ENCODE assay signal across 22 mouse cellular contexts in genomic region chr13:108758331-108758730, GRCm38 (mm10).
A peak's percentile ranks its signal among the peaks of the same experiment; 100 is the strongest.
DNase-seq lines count a peak whose midpoint lies in the region; TF ChIP-seq lines count a peak whose summit lies in the region.
"Had no signal": no experiment of that assay in that cellular context is flagged by ENCODE, and none has a peak within 500 bp of the region (broad histone marks: within the 10 kb centered on the region; RNA-seq: fewer than 3 reads in every experiment).

No protein-coding gene starts in this region.

- H3K79me3 ChIP-seq in C2C12 (ENCODE audit: low read depth), result no peaks in the 10 kb centered on the region

- no peak overlapping the region for H3K4me2 ChIP-seq in myocyte (ENCODE audit: low read depth)
- H3K4me2 ChIP-seq: embryonic facial prominence, embryonic 13.5 days; embryonic facial prominence, embryonic 15.5 days; forebrain, embryonic 12.5 days had no signal

- H3K27me3 ChIP-seq in C2C12 (ENCODE audit: control insufficient read depth, insufficient read depth, insufficient read length) (no peaks in the 10 kb centered on the region), myocyte (ENCODE audit: control insufficient read depth, insufficient read depth, insufficient read length) (no peaks in the 10 kb centered on the region)
- H3K27me3 ChIP-seq: embryonic facial prominence, embryonic 13.5 days; embryonic facial prominence, embryonic 15.5 days; forebrain, embryonic 12.5 days had no signal

- no peaks in the 10 kb centered on the region for H3K36me3 ChIP-seq in C2C12 (ENCODE audit: control insufficient read depth, insufficient read depth)
- H3K36me3 ChIP-seq in myocyte (ENCODE audit: control insufficient read depth, insufficient read depth), result no peaks in the 10 kb centered on the region
- H3K36me3 ChIP-seq: embryonic facial prominence, embryonic 13.5 days; embryonic facial prominence, embryonic 15.5 days; forebrain, embryonic 10.5 days; forebrain, embryonic 12.5 days; G1E had no signal

- H3ac ChIP-seq in C2C12 (ENCODE audit: control insufficient read depth, insufficient read length, low read depth) (no peak overlapping the region), myocyte (ENCODE audit: control insufficient read depth, insufficient read length) (no peak overlapping the region)

- no peaks in the 10 kb centered on the region for H3K79me2 ChIP-seq in C2C12 (ENCODE audit: control insufficient read depth, insufficient read depth)
- H3K79me2 ChIP-seq in myocyte (ENCODE audit: control insufficient read depth, insufficient read depth), result no peaks in the 10 kb centered on the region

- no peak for TF ChIP-seq POLR2A in myocyte (IDR thresholded peaks at IDR 0.05; ENCODE audit: insufficient read length, low read depth)

- H3K4me3 ChIP-seq in C2C12 (ENCODE audit: insufficient read depth, poor library complexity, severe bottlenecking) (no peak overlapping the region), myocyte (no peak overlapping the region)
- H3K4me3 ChIP-seq: embryonic facial prominence, embryonic 13.5 days; embryonic facial prominence, embryonic 15.5 days; erythroblast, embryonic 14.5 days; forebrain, embryonic 10.5 days; forebrain, embryonic 12.5 days had no signal

- peak; percentile 32 for DNase-seq in NIH3T3 (ENCODE audit: low read depth)
- DNase-seq in cerebellum, adult 11 months, result no peak
- DNase-seq in testis, postnatal 10 days (ENCODE audit: low spot score), result no peak
- DNase-seq in retina, embryonic 14.5 days (ENCODE audit: low spot score), result no peak
- DNase-seq: adrenal gland, adult 8-10 months; adrenal gland, postnatal 14 days; adrenal gland, postnatal 36 days; B cell, adult 2 months; cerebellum, adult 18-20 months; cerebellum, adult 8-10 months; cerebellum, adult 9-11 months; cerebellum, postnatal 14 days; cerebellum, postnatal 36 days; embryo, embryonic 11 days had no signal

- TF ChIP-seq CTCF in C2C12 (IDR thresholded peaks at IDR 0.05; ENCODE audit: control insufficient read depth, insufficient read depth, insufficient read length), result no peak

TF ChIP-seq in C2C12, 6 proteins besides CTCF, POLR2A, EP300 and RAD21:
- TF ChIP-seq FOSL1 (IDR thresholded peaks at IDR 0.05; ENCODE audit: insufficient read depth, low read length, poor library complexity, severe bottlenecking) (no peak), MAX (IDR thresholded peaks at IDR 0.05) (no peak), MYOG (IDR thresholded peaks at IDR 0.05; ENCODE audit: control insufficient read depth, extremely low read depth, insufficient read length) (no peak), MYOD1 (IDR thresholded peaks at IDR 0.05; ENCODE audit: control insufficient read depth, insufficient read length, low read depth) (peak; percentile 72), USF1 (IDR thresholded peaks at IDR 0.05; ENCODE audit: low read depth) (no peak), CEBPB (IDR thresholded peaks at IDR 0.05; ENCODE audit: low read depth) (no peak)

TF ChIP-seq in myocyte, 11 proteins besides CTCF, POLR2A, EP300 and RAD21:
- TF ChIP-seq MYOD1 (IDR thresholded peaks at IDR 0.05; ENCODE audit: control insufficient read depth in 1 of 3, insufficient read length in 2 of 3, low read depth in 2 of 3) (peak in 2 of 3 experiments; percentile 46 to 52), CEBPB (IDR thresholded peaks at IDR 0.05; ENCODE audit: insufficient read depth, poor library complexity, severe bottlenecking) (0 out of 2 replicates have a peak, but pooled peaks have one; percentile 41), TCF12 (IDR thresholded peaks at IDR 0.05; ENCODE audit: insufficient read depth, poor library complexity, severe bottlenecking) (no peak)
